Mouse (Mus musculus): ENCODE results near the gene Celf6. TPM values are rescaled to one million over a fixed set of nuclear protein-coding genes. Genes with fewer than 3 reads are reported as not detected.

Gene Celf6
- polyA plus RNA-seq, 1 experiment from 2014 or later, result 0.09 TPM

- no peak overlapping the region for H3K27ac ChIP-seq
- H3K27me3 ChIP-seq, result no peaks in the 10 kb centered on the region
- no peak overlapping the region for H3K9ac ChIP-seq
- no peaks in the 10 kb centered on the region for H3K9me3 ChIP-seq
- WGBS, result 96% methylated on average over 4 of the region's 4 CpGs
- no peak overlapping the region for H3K4me3 ChIP-seq
- ATAC-seq (ENCODE audit: insufficient number of reproducible peaks, low FRiP score, low TSS enrichment, low read depth), result no peak
- peaks cover 40% of the 10 kb centered on the region for H3K36me3 ChIP-seq
- no peaks in the 10 kb centered on the region for H3K4me1 ChIP-seq
- no peak overlapping the region for H3K4me2 ChIP-seq
These were observed 72.2 kb downstream of the Celf6 start for GRCm38 (mm10) chr9:59649911-59650310.

- peaks cover 27% of the 10 kb centered on the region for H3K36me3 ChIP-seq
- peaks cover 9% of the 10 kb centered on the region for H3K4me1 ChIP-seq
- no peak overlapping the region for H3K4me2 ChIP-seq
- H3K9ac ChIP-seq, result no peak overlapping the region
- H3K27me3 ChIP-seq, result no peaks in the 10 kb centered on the region
- H3K4me3 ChIP-seq, result no peak overlapping the region
- H3K9me3 ChIP-seq, result no peaks in the 10 kb centered on the region
- 20% methylated on average over 3 of the region's 3 CpGs for WGBS
- no peak for ATAC-seq (ENCODE audit: insufficient number of reproducible peaks, low FRiP score, low TSS enrichment, low read depth)
- no peak overlapping the region for H3K27ac ChIP-seq
These were observed 75.7 kb downstream of the Celf6 start for GRCm38 (mm10) chr9:59653371-59653770.

GRCm38 (mm10) chr9:59654450-59654983 is 76.8 kb downstream of the Celf6 start:
- Histone ChIP-seq H3K27ac (no peak overlapping the region), H3K4me1 (peaks cover 19% of the 10 kb centered on the region), H3K4me2 (no peak overlapping the region), H3K9me3 (no peaks in the 10 kb centered on the region), H3K9ac (no peak overlapping the region), H3K27me3 (no peaks in the 10 kb centered on the region), H3K4me3 (no peak overlapping the region), H3K36me3 (peaks cover 16% of the 10 kb centered on the region)
- WGBS, result 86% methylated on average over 2 of the region's 2 CpGs
- no peak for ATAC-seq (ENCODE audit: insufficient number of reproducible peaks, low FRiP score, low TSS enrichment, low read depth)

- Histone ChIP-seq H3K36me3 (peaks cover 11% of the 10 kb centered on the region), H3K27me3 (no peaks in the 10 kb centered on the region), H3K9ac (peak within 1 kb of the TSS; percentile 75), H3K9me3 (no peaks in the 10 kb centered on the region), H3K4me3 (peak within 1 kb of the TSS; percentile 78), H3K4me1 (peaks cover 35% of the 10 kb centered on the region), H3K27ac (peak within 1 kb of the TSS; percentile 96), H3K4me2 (peak within 1 kb of the TSS; percentile 52)
- WGBS, result under 1% methylated on average over 46 of the region's 46 CpGs
- peak; percentile 90 for ATAC-seq (ENCODE audit: insufficient number of reproducible peaks, low FRiP score, low TSS enrichment, low read depth)
These were observed 78.4 kb downstream of the Celf6 start, which contains the start of gene Pkm for GRCm38 (mm10) chr9:59655958-59656634. Gene Pkm (plus strand): TSS chr9:59656368.

Other genes starting within 250 kb of the Celf6 start
- gene Bbs4, start 224.4 kb upstream of the Celf6 start, polyA plus RNA-seq (2015; fragmentation: Nextera tagmentation; extraction: Ambion mirVana), result 12.7 and 17.5 TPM in 2 replicates
- 13.0 and 15.0 TPM in 2 replicates for gene Arih1, start 91.3 kb upstream of the Celf6 start, polyA plus RNA-seq (2015; fragmentation: Nextera tagmentation; extraction: Ambion mirVana)
- 89.9 and 108 TPM in 2 replicates for gene Hexa, start 38.4 kb upstream of the Celf6 start, polyA plus RNA-seq (2015; fragmentation: Nextera tagmentation; extraction: Ambion mirVana)
- gene Tmem202, start 38.1 kb upstream of the Celf6 start, polyA plus RNA-seq (2015; fragmentation: Nextera tagmentation; extraction: Ambion mirVana), result 0.27 TPM in 1 of 2 replicates, not detected in the other
- gene Parp6, start 39.4 kb downstream of the Celf6 start, polyA plus RNA-seq (2015; fragmentation: Nextera tagmentation; extraction: Ambion mirVana), result 22.5 and 27.8 TPM in 2 replicates
- gene Pkm, start 78.5 kb downstream of the Celf6 start, polyA plus RNA-seq (2015; fragmentation: Nextera tagmentation; extraction: Ambion mirVana), result 1,195 and 1,260 TPM in 2 replicates
- 4.4 and 5.0 TPM in 2 replicates for gene Gramd2, start 102.2 kb downstream of the Celf6 start, polyA plus RNA-seq (2015; fragmentation: Nextera tagmentation; extraction: Ambion mirVana)
- 9.2 and 9.9 TPM in 2 replicates for gene Senp8, start 172.8 kb downstream of the Celf6 start, polyA plus RNA-seq (2015; fragmentation: Nextera tagmentation; extraction: Ambion mirVana)
- gene Myo9a, start 173.0 kb downstream of the Celf6 start, polyA plus RNA-seq (2015; fragmentation: Nextera tagmentation; extraction: Ambion mirVana), result 12.8 and 15.9 TPM in 2 replicates